Mouse (Mus musculus): ENCODE data around the gene BC035044. TPM values are rescaled to one million over a fixed set of nuclear protein-coding genes. Genes with fewer than 3 reads are reported as not detected.
A peak's percentile ranks its signal among the peaks of the same experiment; 100 is the strongest.

The BC035044 gene
- polyA plus RNA-seq, 1 experiment from 2014 or later: 0.34 TPM

DNA sequence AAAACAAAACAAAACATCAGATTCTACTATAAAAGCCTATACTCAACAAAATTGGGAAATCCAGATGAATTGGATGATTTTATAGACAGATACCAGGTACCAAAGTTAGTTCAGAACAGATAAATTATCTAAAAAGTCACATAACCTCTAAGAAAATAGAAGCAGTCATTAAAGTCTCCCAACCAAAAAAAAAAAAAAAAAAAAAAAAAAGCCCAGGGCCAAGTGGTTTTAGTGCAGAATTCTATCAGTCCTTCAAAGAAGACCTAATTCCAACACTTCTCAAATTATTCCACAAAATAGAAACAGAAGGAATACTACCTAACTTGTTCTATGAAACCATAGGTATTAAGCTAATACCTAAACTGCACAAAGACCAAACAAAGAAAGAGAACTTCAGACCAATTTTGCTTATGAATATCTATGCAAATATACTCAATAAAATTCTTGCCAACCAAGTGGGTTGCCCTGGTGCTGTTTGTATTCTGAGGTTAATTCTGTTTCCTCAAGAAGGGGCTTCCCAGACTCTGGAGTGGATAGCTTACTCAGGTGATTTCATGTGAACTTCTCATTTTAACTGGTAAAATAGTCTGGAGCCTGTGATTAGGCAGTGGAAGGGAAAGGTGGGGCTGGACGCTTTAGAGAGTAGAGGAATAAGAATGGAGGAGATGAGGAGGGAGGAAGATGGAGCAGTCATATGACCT, 18.9 kb downstream of the BC035044 start:
- WGBS: 91% methylated on average over 1 of the region's 1 CpGs

DNA sequence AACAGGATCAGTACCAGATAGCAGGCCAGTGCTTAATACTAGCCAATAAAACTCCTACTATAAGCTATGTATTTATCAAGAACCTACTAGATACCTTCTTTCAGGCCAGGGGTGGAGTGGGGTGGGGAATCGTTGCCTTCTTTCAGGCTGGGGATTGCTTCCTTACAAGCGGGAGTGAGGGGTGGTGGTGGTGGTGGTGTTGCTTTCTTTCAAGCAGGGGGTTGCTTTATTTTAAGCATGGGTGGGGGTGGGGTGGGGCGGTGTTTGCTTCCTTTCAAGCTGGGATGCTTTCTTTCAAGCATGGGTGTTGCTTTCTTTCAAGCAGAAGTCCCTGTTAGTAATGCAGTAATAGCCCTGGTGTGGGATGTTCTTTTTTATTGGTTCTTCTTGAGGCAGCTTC, 22.1 kb downstream of the BC035044 start:
- Histone ChIP-seq H3K36me3 (no peaks in the 10 kb centered on the region), H3K4me1 (replicated peaks) (no peaks in the 10 kb centered on the region), H3K9me3 (no peaks in the 10 kb centered on the region), H3K4me3 (no peak overlapping the region), H3K9ac (no peak overlapping the region), H3K4me2 (no peak overlapping the region), H3K27me3 (no peaks in the 10 kb centered on the region), H3K27ac (no peak overlapping the region)
- 9% methylated on average over 3 of the region's 3 CpGs for WGBS
- ATAC-seq (ENCODE audit: low FRiP score): no peak

More for the DNA sequence above, 18.9 kb downstream of the BC035044 start:
- Histone ChIP-seq H3K27ac (no peak overlapping the region), H3K4me2 (no peak overlapping the region), H3K36me3 (no peaks in the 10 kb centered on the region), H3K9ac (no peak overlapping the region), H3K9me3 (peaks cover 7% of the 10 kb centered on the region; the same call in 1 of the 2 replicates), H3K4me1 (replicated peaks) (no peaks in the 10 kb centered on the region), H3K27me3 (no peaks in the 10 kb centered on the region), H3K4me3 (no peak overlapping the region)
- ATAC-seq (ENCODE audit: low FRiP score): no peak

DNA sequence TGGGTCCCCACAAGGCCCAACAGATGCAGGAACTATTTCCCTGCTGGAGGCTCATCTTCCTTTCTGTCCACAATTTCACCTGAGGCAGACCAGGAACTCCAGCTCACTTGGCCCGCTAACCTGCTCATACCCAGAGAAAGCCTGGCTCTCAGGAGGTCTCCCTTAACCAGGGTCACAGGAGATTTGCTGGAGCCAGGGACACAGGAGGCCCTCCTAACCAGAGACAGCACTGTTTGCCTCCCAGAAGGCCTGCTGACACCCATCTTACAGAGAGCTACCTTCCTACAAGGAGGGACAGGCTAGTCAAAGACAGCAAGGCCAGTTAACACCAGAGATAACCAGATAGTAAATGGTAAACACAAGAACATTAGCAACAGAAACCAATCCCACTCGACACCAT, 33.0 kb downstream of the BC035044 start:
- H3K27me3 ChIP-seq: no peaks in the 10 kb centered on the region
- no peak overlapping the region for H3K4me3 ChIP-seq
- no peak for ATAC-seq (ENCODE audit: low FRiP score)
- H3K9ac ChIP-seq: no peak overlapping the region
- H3K4me1 ChIP-seq (replicated peaks): no peaks in the 10 kb centered on the region
- H3K4me2 ChIP-seq: no peak overlapping the region
- 86% methylated on average over 2 of the region's 2 CpGs for WGBS
- no peaks in the 10 kb centered on the region for H3K9me3 ChIP-seq
- no peaks in the 10 kb centered on the region for H3K36me3 ChIP-seq
- H3K27ac ChIP-seq: no peak overlapping the region

DNA sequence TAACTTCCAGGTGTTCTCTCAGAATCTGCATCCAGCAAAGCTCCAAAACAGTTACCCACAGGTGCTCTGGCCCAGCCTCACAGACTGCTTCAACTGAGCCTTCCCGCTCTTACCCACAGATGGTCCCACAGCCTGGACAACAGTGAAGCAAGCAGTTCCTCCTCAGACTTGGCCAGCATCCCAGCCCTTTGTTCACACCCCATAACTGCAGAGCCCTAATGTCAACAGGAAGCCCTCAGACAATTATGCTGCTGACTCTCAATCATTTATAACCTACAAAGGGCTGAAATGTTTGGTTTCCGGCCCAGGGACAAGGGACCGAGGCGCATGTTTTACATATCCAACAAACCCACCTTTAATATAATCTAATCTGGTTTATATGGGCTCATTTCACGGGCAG, 34.7 kb downstream of the BC035044 start:
- H3K9me3 ChIP-seq: no peaks in the 10 kb centered on the region
- H3K4me3 ChIP-seq: no peak overlapping the region
- H3K36me3 ChIP-seq: no peaks in the 10 kb centered on the region
- no peak overlapping the region for H3K4me2 ChIP-seq
- ATAC-seq (ENCODE audit: low FRiP score): peak; percentile 52; the same call in 1 of the 2 replicates
- 59% methylated on average over 5 of the region's 5 CpGs for WGBS
- no peak overlapping the region for H3K9ac ChIP-seq
- no peak overlapping the region for H3K27ac ChIP-seq
- no peaks in the 10 kb centered on the region for H3K27me3 ChIP-seq
- H3K4me1 ChIP-seq (replicated peaks): no peaks in the 10 kb centered on the region

DNA sequence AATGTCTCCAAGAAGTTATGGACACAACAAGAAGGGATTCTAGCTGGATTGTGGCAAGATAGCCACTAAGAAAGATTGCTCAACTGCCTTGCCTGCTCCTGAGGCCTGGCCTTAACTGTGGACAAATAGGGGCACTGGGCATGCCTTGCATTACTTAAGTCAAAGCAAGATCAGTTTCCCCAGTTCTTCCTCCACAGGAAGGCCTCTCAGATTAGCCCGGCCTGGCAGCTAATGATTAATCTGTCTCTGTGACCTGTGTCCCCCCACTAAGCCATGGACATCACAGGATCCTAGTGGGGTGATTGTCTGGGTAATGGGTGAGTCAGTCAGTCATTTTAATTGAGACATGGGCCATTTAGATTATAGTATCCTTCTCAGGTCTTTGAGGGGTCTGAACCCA, 35.4 kb downstream of the BC035044 start:
- no peak for ATAC-seq (ENCODE audit: low FRiP score)
- no peaks in the 10 kb centered on the region for H3K27me3 ChIP-seq
- H3K27ac ChIP-seq: no peak overlapping the region
- H3K9ac ChIP-seq: no peak overlapping the region
- H3K36me3 ChIP-seq: no peaks in the 10 kb centered on the region
- H3K4me2 ChIP-seq: no peak overlapping the region
- WGBS: 56% methylated on average over 1 of the region's 1 CpGs
- H3K9me3 ChIP-seq: no peaks in the 10 kb centered on the region
- H3K4me1 ChIP-seq (replicated peaks): no peaks in the 10 kb centered on the region
- H3K4me3 ChIP-seq: no peak overlapping the region

DNA sequence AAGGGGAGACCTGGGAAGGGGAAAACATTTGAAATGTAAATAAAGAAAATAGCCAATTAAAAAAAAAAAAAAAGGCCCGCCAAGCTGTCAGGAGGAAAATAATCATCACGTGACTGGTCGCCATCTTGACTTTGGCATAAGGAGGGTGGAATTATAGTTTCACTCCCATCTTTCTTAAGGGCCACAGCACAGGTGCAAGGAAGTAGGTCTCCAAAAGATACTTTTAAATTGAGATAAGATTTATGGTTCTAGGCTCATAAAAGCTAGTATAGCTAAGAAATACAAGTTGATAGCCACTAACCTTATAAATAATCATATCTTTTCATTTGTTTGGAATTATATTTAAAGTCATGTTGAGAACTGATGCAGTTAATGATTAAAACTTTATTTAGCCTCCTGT, 36.0 kb downstream of the BC035044 start:
- ATAC-seq (ENCODE audit: low FRiP score): no peak
- Histone ChIP-seq H3K27me3 (no peaks in the 10 kb centered on the region), H3K9ac (no peak overlapping the region), H3K4me2 (no peak overlapping the region), H3K9me3 (no peaks in the 10 kb centered on the region), H3K4me3 (no peak overlapping the region), H3K4me1 (replicated peaks) (no peaks in the 10 kb centered on the region), H3K36me3 (no peaks in the 10 kb centered on the region), H3K27ac (no peak overlapping the region)
- 95% methylated on average over 3 of the region's 3 CpGs for whole genome bisulfite sequencing

DNA sequence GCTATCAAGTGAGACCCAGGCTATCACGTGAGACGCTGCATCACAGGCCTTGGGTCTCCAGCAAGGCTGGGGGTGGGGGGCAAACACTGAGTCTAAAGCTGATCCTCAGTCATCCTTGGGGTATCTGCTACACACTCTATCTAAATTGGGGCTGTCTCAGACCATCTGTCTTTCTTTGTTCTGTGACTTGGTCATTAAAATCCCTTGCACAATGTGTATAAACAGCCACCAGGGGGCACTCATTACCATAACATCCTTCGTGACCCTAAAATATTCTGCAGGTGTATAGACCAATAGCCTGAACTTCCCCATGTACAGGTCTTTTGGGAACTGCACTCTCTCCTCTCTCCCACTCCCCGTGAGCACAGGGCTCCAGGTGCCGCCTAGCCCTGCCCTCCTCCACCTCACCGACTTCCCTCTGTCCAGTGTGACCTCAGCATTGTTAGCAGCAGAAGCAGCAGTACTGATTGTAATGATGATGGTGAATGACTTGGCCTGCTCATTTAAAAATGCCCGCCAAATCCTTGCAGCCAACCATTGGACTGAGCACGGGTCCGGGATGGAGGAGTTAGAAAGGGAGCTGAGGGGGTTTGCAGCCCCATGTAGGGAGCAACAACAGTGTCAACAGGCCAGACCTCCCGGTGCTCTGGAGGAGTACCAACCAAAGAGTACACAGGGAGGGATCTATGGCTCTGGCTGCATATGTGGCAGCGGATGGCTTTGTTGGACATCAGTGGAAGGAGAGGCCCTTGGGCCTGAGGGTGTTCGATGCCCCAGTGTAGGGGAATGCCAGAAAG, 36.7 kb downstream of the BC035044 start:
- no peaks in the 10 kb centered on the region for H3K36me3 ChIP-seq
- no peaks in the 10 kb centered on the region for H3K9me3 ChIP-seq
- no peaks in the 10 kb centered on the region for H3K4me1 ChIP-seq (replicated peaks)
- H3K4me2 ChIP-seq: peak overlapping the region; percentile 40
- H3K9ac ChIP-seq: no peak overlapping the region
- peak; percentile 78 for ATAC-seq (ENCODE audit: low FRiP score)
- no peak overlapping the region for H3K27ac ChIP-seq
- WGBS: 51% methylated on average over 12 of the region's 12 CpGs
- H3K27me3 ChIP-seq: no peaks in the 10 kb centered on the region
- H3K4me3 ChIP-seq: no peak overlapping the region

DNA sequence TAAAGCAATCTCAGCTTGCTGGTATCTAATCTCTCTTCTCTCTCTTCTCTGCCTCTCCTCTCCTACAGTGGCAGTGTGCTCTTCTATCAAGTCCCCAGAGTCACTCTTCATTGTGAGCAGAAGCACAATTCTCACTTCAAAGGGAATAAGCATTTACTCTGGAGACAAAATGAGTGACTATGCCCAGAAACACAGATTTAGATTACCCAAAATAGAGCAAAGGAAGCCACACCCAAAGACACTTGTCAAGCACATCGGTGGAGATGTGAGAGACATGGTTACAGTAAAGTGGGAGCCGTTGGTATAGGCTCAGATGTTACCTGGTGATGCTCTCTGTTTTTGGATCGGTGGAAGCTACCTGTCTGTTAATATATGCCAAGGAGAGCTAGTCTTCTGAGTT, 38.2 kb downstream of the BC035044 start:
- Histone ChIP-seq H3K27ac (no peak overlapping the region), H3K9ac (no peak overlapping the region), H3K4me2 (no peak overlapping the region), H3K36me3 (no peaks in the 10 kb centered on the region), H3K27me3 (no peaks in the 10 kb centered on the region), H3K9me3 (no peaks in the 10 kb centered on the region), H3K4me1 (replicated peaks) (no peaks in the 10 kb centered on the region), H3K4me3 (no peak overlapping the region)
- 89% methylated on average over 3 of the region's 3 CpGs for WGBS
- no peak for ATAC-seq (ENCODE audit: low FRiP score)

DNA sequence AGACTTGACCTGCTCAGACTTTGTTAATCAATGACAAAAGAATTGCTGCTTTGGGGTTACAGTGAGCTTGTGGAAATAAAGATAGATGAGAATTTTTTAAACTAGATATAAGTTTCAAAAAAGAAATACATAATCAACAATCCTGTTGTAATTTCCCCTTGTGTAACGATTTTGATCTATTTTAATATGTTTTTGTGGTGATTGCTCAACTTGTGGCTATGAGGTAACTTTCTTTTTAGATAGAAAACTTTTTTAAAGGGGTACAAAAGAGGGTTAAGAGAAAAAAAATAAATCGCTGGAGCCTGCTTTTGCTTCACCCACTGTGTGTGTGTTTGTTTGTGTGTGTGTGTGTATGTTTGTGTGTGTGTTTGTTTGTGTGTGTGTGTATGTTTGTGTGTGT, 39.8 kb downstream of the BC035044 start:
- Histone ChIP-seq H3K4me3 (no peak overlapping the region), H3K4me1 (replicated peaks) (no peaks in the 10 kb centered on the region), H3K9ac (no peak overlapping the region), H3K27ac (no peak overlapping the region), H3K4me2 (no peak overlapping the region), H3K36me3 (no peaks in the 10 kb centered on the region), H3K27me3 (no peaks in the 10 kb centered on the region), H3K9me3 (no peaks in the 10 kb centered on the region)
- 91% methylated on average over 2 of the region's 2 CpGs for WGBS
- ATAC-seq (ENCODE audit: low FRiP score): no peak

DNA sequence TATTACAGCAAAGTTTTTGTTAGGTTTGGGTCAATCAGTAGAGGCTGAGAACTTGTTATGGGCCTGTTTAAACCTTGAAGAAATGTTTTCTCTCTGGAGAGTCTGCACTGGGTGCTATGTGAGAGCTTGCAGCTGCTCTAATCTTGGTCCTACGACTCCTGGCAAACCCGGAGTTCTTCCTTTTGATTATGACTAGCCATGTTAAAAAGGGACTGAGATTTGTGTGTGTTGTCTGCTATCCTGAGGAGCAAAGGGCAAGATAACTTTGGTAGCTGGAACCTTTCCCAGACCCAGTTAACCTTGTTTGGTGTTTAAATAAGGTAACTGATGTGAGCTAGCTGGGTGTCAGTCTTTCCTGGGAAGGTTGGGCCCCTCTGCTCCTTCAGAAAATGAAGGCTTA, 40.3 kb downstream of the BC035044 start:
- ATAC-seq (ENCODE audit: low FRiP score): no peak
- 78% methylated on average over 2 of the region's 2 CpGs for WGBS

DNA sequence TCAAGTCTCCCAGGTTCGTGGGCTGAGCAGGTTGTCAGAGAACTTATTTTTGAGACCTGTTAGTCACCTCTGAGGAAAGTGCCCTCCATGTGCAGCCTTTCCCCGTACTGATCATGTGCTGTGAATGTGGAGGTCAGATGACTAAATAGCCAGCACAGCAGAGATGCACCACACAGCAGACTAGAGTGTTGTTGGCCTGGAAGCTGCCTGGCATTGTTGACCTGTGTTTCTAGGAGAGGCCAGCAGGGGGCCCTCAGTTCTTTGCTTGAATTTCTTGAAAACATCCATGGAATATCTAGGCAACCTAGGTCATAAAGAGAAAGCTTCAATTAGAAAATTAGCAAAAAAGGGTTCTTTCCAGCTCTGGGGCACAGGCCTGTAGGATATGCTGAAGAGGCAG, 41.0 kb downstream of the BC035044 start:
- Histone ChIP-seq H3K36me3 (no peaks in the 10 kb centered on the region), H3K9me3 (no peaks in the 10 kb centered on the region), H3K4me2 (no peak overlapping the region), H3K4me1 (replicated peaks) (no peaks in the 10 kb centered on the region), H3K4me3 (no peak overlapping the region), H3K27ac (no peak overlapping the region), H3K9ac (no peak overlapping the region), H3K27me3 (no peaks in the 10 kb centered on the region)
- ATAC-seq (ENCODE audit: low FRiP score): no peak
- WGBS: 55% methylated on average over 2 of the region's 2 CpGs

More for the DNA sequence above, 40.3 kb downstream of the BC035044 start:
- no peak overlapping the region for H3K4me3 ChIP-seq
- H3K9me3 ChIP-seq: no peaks in the 10 kb centered on the region
- no peak overlapping the region for H3K9ac ChIP-seq
- no peak overlapping the region for H3K4me2 ChIP-seq
- H3K27ac ChIP-seq: no peak overlapping the region
- no peaks in the 10 kb centered on the region for H3K4me1 ChIP-seq (replicated peaks)
- H3K36me3 ChIP-seq: no peaks in the 10 kb centered on the region
- no peaks in the 10 kb centered on the region for H3K27me3 ChIP-seq

DNA sequence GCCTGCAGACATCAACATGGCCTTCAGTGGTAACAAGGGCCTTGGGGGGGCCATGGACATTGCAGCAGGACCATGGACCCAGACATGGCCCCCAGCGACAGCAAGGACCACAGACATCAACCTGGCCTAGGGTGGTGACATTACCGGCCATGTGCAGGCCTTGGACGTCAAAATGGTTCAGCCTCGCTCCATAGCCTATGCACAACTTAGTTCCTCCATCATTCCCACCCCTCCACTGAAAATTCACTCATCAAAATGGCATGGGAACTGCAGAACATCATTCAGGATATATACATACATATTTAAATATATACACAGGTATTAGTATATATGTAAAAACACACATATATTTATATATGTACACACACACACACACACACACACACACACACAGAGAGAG, 43.5 kb downstream of the BC035044 start:
- Histone ChIP-seq H3K27ac (no peak overlapping the region), H3K9ac (no peak overlapping the region), H3K36me3 (no peaks in the 10 kb centered on the region), H3K27me3 (no peaks in the 10 kb centered on the region), H3K4me3 (no peak overlapping the region), H3K4me1 (replicated peaks) (peaks cover 8% of the 10 kb centered on the region), H3K9me3 (no peaks in the 10 kb centered on the region), H3K4me2 (no peak overlapping the region)
- ATAC-seq (ENCODE audit: low FRiP score): no peak
- WGBS: 94% methylated on average over 4 of the region's 4 CpGs

Measured in hindbrain, embryonic 13.5 days (tissue).